Mouse (Mus musculus): Measurements from ENCODE around the gene Gnptg. TPM values are rescaled to one million over a fixed set of nuclear protein-coding genes. Genes with fewer than 3 reads are reported as not detected.

Gene Gnptg
- polyA plus RNA-seq (2015; fragmentation: Nextera tagmentation; extraction: Ambion mirVana) = 34.9 and 35.5 TPM in 2 replicates

- Histone ChIP-seq H3K4me1 (peaks cover 18% of the 10 kb centered on the region), H3K27me3 (no peaks in the 10 kb centered on the region), H3K4me3 (peak within 1 kb of the TSS; percentile 99), H3K4me2 (replicated peaks) (peak within 1 kb of the TSS; percentile 95), H3K36me3 (peaks cover 52% of the 10 kb centered on the region), H3K9ac (peak within 1 kb of the TSS; percentile 99), H3K27ac (peak within 1 kb of the TSS; percentile 92), H3K9me3 (no peaks in the 10 kb centered on the region)
- peak; percentile 91 for ATAC-seq (ENCODE audit: low FRiP score, low read depth)
- WGBS = under 1% methylated on average over 80 of the region's 80 CpGs
These were observed at the start of gene Gnptg, which contains the start of gene Tsr3 for GRCm38 (mm10) chr17:25239695-25240636. Gene Gnptg (minus strand): TSS chr17:25240124. Gene Tsr3 (plus strand): TSS chr17:25240170.

- H3K9me3 ChIP-seq = no peaks in the 10 kb centered on the region
These were observed 48.9 kb upstream of the Gnptg start for GRCm38 (mm10) chr17:25288842-25289241.

GRCm38 (mm10) chr17:25285033-25285432 lies 45.1 kb upstream of the Gnptg start:
- Histone ChIP-seq H3K9ac (no peak overlapping the region), H3K27me3 (no peaks in the 10 kb centered on the region), H3K9me3 (no peaks in the 10 kb centered on the region), H3K27ac (no peak overlapping the region), H3K4me2 (replicated peaks) (no peak overlapping the region), H3K4me3 (no peak overlapping the region), H3K4me1 (no peaks in the 10 kb centered on the region), H3K36me3 (no peaks in the 10 kb centered on the region)
- 27% methylated on average over 3 of the region's 3 CpGs for WGBS
- no peak for ATAC-seq (ENCODE audit: low FRiP score, low read depth)

More at GRCm38 (mm10) chr17:25288842-25289241, 48.9 kb upstream of the Gnptg start:
- Histone ChIP-seq H3K4me1 (no peaks in the 10 kb centered on the region), H3K4me3 (no peak overlapping the region), H3K27ac (no peak overlapping the region), H3K9ac (no peak overlapping the region), H3K36me3 (no peaks in the 10 kb centered on the region), H3K4me2 (replicated peaks) (no peak overlapping the region), H3K27me3 (0 out of 2 replicates have a peak, but pooled peaks cover 6% of the 10 kb centered on the region)
- no peak for ATAC-seq (ENCODE audit: low FRiP score, low read depth)
- 14% methylated on average over 4 of the region's 4 CpGs for WGBS

- WGBS = 43% methylated on average over 11 of the region's 11 CpGs
- H3K27me3 ChIP-seq = no peaks in the 10 kb centered on the region; the same call in 1 of the 2 replicates
- no peaks in the 10 kb centered on the region for H3K36me3 ChIP-seq
- ATAC-seq (ENCODE audit: low FRiP score, low read depth) = no peak
- no peaks in the 10 kb centered on the region for H3K9me3 ChIP-seq
- no peaks in the 10 kb centered on the region for H3K4me1 ChIP-seq
- H3K4me2 ChIP-seq (replicated peaks) = no peak overlapping the region
- no peak overlapping the region for H3K4me3 ChIP-seq
- H3K9ac ChIP-seq = no peak overlapping the region
- no peak overlapping the region for H3K27ac ChIP-seq
These were observed 42.2 kb upstream of the Gnptg start for GRCm38 (mm10) chr17:25282133-25282532.

- H3K4me2 ChIP-seq (replicated peaks) = no peak overlapping the region
- H3K9ac ChIP-seq = no peak overlapping the region
- H3K27me3 ChIP-seq = no peaks in the 10 kb centered on the region; the same call in 1 of the 2 replicates
- no peak overlapping the region for H3K27ac ChIP-seq
- peaks cover 20% of the 10 kb centered on the region for H3K4me1 ChIP-seq
- WGBS = 95% methylated on average over 3 of the region's 3 CpGs
- no peaks in the 10 kb centered on the region for H3K9me3 ChIP-seq
- no peak for ATAC-seq (ENCODE audit: low FRiP score, low read depth)
- no peaks in the 10 kb centered on the region for H3K36me3 ChIP-seq
- H3K4me3 ChIP-seq = no peak overlapping the region
These were observed 35.9 kb upstream of the Gnptg start for GRCm38 (mm10) chr17:25275833-25276232.

- no peak for ATAC-seq (ENCODE audit: low FRiP score, low read depth)
- peak within 1 kb of the TSS; percentile 100 for H3K4me2 ChIP-seq (replicated peaks)
- no peaks in the 10 kb centered on the region for H3K9me3 ChIP-seq
- no peaks in the 10 kb centered on the region; the same call in 1 of the 2 replicates for H3K27me3 ChIP-seq
- H3K27ac ChIP-seq = peak within 1 kb of the TSS; percentile 94
- 79% methylated on average over 9 of the region's 9 CpGs for WGBS
- peaks cover 31% of the 10 kb centered on the region for H3K4me1 ChIP-seq
- peaks cover 3% of the 10 kb centered on the region; the same call in 1 of the 2 replicates for H3K36me3 ChIP-seq
- H3K9ac ChIP-seq = peak within 1 kb of the TSS; percentile 100
- peak within 1 kb of the TSS; percentile 99 for H3K4me3 ChIP-seq
These were observed 34.8 kb upstream of the Gnptg start, which contains the start of gene Ube2i for GRCm38 (mm10) chr17:25274571-25275346. Gene Ube2i (minus strand): TSS chr17:25274622.

GRCm38 (mm10) chr17:25273706-25274501 lies 34.0 kb upstream of the Gnptg start:
- ATAC-seq (ENCODE audit: low FRiP score, low read depth) = peak; percentile 84
- peaks cover 34% of the 10 kb centered on the region for H3K4me1 ChIP-seq
- peak overlapping the region; percentile 94 for H3K27ac ChIP-seq
- H3K4me2 ChIP-seq (replicated peaks) = peak overlapping the region; percentile 100
- under 1% methylated on average over 41 of the region's 45 CpGs for WGBS
- H3K4me3 ChIP-seq = peak overlapping the region; percentile 99
- no peaks in the 10 kb centered on the region for H3K9me3 ChIP-seq
- H3K36me3 ChIP-seq = peaks cover 11% of the 10 kb centered on the region
- peak overlapping the region; percentile 100 for H3K9ac ChIP-seq
- H3K27me3 ChIP-seq = no peaks in the 10 kb centered on the region; the same call in 1 of the 2 replicates

GRCm38 (mm10) chr17:25272951-25273705 lies 33.2 kb upstream of the Gnptg start:
- H3K4me2 ChIP-seq (replicated peaks) = peak overlapping the region; percentile 100
- H3K27ac ChIP-seq = peak overlapping the region; percentile 94
- peaks cover 34% of the 10 kb centered on the region for H3K4me1 ChIP-seq
- ATAC-seq (ENCODE audit: low FRiP score, low read depth) = peak; percentile 91
- WGBS = under 1% methylated on average over 78 of the region's 92 CpGs
- H3K36me3 ChIP-seq = peaks cover 19% of the 10 kb centered on the region
- no peaks in the 10 kb centered on the region for H3K9me3 ChIP-seq
- H3K9ac ChIP-seq = peak overlapping the region; percentile 100
- H3K27me3 ChIP-seq = no peaks in the 10 kb centered on the region; the same call in 1 of the 2 replicates
- peak overlapping the region; percentile 99 for H3K4me3 ChIP-seq

- H3K27me3 ChIP-seq = no peaks in the 10 kb centered on the region
- H3K4me1 ChIP-seq = peaks cover 34% of the 10 kb centered on the region
- peaks cover 27% of the 10 kb centered on the region for H3K36me3 ChIP-seq
- peak overlapping the region; percentile 99 for H3K4me3 ChIP-seq
- ATAC-seq (ENCODE audit: low FRiP score, low read depth) = no peak
- H3K27ac ChIP-seq = peak overlapping the region; percentile 94
- peak overlapping the region; percentile 100 for H3K9ac ChIP-seq
- H3K4me2 ChIP-seq (replicated peaks) = peak overlapping the region; percentile 100
- WGBS = 0% methylated on average over 10 of the region's 10 CpGs
- H3K9me3 ChIP-seq = no peaks in the 10 kb centered on the region
These were observed 32.4 kb upstream of the Gnptg start for GRCm38 (mm10) chr17:25272326-25272725.

GRCm38 (mm10) chr17:25270795-25271335 lies 30.9 kb upstream of the Gnptg start:
- Histone ChIP-seq H3K27ac (no peak overlapping the region), H3K4me2 (replicated peaks) (peak overlapping the region; percentile 100), H3K4me1 (peaks cover 34% of the 10 kb centered on the region), H3K27me3 (no peaks in the 10 kb centered on the region), H3K9me3 (no peaks in the 10 kb centered on the region), H3K9ac (peak overlapping the region; percentile 100; the same call in 1 of the 2 replicates), H3K36me3 (peaks cover 42% of the 10 kb centered on the region), H3K4me3 (peak overlapping the region; percentile 99)
- 83% methylated on average over 2 of the region's 2 CpGs for WGBS
- ATAC-seq (ENCODE audit: low FRiP score, low read depth) = no peak

All from limb, embryonic 13.5 days (tissue).